Mouse (Mus musculus) stomach, postnatal 0 days (tissue): ENCODE data around the gene Tekt3.

Source experiments
- CTCF ChIP-seq: IDR thresholded peaks from 2 replicates; pipeline ENCODE4 v1.5.1; 2016; ENCODE audit warnings: antibody characterized with exemption, low read depth, mild to moderate bottlenecking, moderate library complexity
- EP300 ChIP-seq: optimal IDR thresholded peaks from 2 replicates; pipeline ENCODE3; 2016; ENCODE audit warnings: antibody characterized with exemption

DNA sequence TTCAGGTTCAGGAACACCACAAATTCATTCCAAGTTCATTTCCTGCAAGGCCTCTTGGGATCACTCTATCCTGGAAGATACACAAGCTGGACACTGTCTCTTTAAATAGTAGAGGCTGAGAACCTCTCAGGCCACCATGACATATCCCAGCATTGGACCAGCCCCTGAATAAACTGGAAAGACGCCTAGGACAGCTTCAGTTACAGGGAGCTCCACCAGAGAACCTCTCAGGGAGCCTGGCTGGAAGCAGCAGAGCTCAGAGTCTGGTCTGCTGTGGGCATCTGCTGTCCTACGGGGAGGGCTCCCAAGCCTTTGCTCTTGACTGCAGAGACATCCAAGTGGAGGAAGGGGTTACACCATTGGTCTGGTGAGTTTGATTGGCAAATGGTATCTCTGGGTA, 67.3 kb downstream of the Tekt3 start, which contains the start of gene Pmp22:
- TF ChIP-seq EP300 (no peak), CTCF (no peak)
